35 mouse cellular contexts compared by ENCODE assay signal in the genomic region with DNA sequence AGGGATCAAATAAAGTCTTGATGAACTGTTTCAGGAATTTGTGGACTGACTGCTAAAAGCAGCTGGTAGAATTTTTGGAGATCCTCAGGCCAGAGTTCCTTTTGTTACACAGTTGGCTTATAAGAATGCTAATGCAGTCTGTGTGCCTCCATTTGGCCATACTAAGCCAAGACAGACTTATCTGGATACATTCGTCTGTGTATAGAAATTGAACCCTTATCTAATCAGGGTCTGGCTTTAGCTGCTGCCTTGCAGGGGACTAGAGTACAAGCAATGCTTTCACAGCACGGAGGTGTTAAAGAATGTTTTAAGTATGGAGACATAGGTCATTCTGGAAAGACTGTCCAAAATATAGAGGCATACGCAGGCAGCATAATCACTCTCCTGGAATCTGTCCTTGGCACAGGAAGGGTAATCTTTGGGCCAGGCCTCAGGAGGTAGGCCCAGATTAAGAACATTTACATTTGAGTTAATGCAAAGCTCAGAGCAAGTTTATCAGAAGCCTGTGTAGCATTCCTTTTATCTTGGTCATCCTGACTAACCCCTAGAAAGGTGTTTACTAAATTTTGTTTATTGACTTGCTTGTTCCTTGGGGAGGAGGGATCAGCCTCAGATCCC. TPM values are rescaled to one million over a fixed set of nuclear protein-coding genes. Genes with fewer than 3 reads are reported as not detected.
A peak's percentile ranks its signal among the peaks of the same experiment; 100 is the strongest.
DNase-seq lines count a peak whose midpoint lies in the region; ATAC-seq and TF ChIP-seq lines count a peak whose summit lies in the region.
"Had no signal": no experiment of that assay in that cellular context is flagged by ENCODE, and none has a peak within 500 bp of the region (broad histone marks: within the 10 kb centered on the region; RNA-seq: fewer than 3 reads in every experiment).

No protein-coding gene starts in this region.

- H3K36me3 ChIP-seq in heart, embryonic 12.5 days: peaks cover 8% of the 10 kb centered on the region; the same call in 1 of the 2 replicates
- no peaks in the 10 kb centered on the region for H3K36me3 ChIP-seq in heart, postnatal 0 days (replicated peaks; ENCODE audit: control insufficient read depth, insufficient read depth, low read length)
- peaks cover 0 to 4% of the 10 kb centered on the region in 2 experiments; a peak in 2 of 4 replicates for H3K36me3 ChIP-seq in MEL (ENCODE audit: control insufficient read depth in 1 of 2, insufficient read depth in 2 of 2, low read length in 2 of 2)
- H3K36me3 ChIP-seq in midbrain, embryonic 16.5 days (ENCODE audit: control insufficient read depth, insufficient read depth, low read length): no peaks in the 10 kb centered on the region
- H3K36me3 ChIP-seq: embryonic facial prominence, embryonic 15.5 days; forebrain, embryonic 12.5 days; limb, embryonic 15.5 days; liver, embryonic 13.5 days; neural tube, embryonic 15.5 days had no signal

- WGBS in heart, embryonic 12.5 days: 14% methylated on average over 3 of the region's 3 CpGs
- 15% methylated on average over 3 of the region's 3 CpGs for WGBS in heart, postnatal 0 days
- WGBS in midbrain, embryonic 16.5 days: 71% methylated on average over 3 of the region's 3 CpGs

- TF ChIP-seq EP300 in heart, postnatal 0 days (IDR thresholded peaks at IDR 0.05; ENCODE audit: low read depth): no peak
- peak in 1 of 2 experiments; percentile 31; a peak in 1 of 4 replicates for TF ChIP-seq EP300 in MEL (IDR thresholded peaks at IDR 0.05; ENCODE audit: low read depth in 1 of 2, low read length in 2 of 2)

- H3K27me3 ChIP-seq in heart, embryonic 12.5 days (replicated peaks): no peaks in the 10 kb centered on the region
- H3K27me3 ChIP-seq in heart, postnatal 0 days (ENCODE audit: control insufficient read depth, insufficient read depth, low read length): no peaks in the 10 kb centered on the region
- no peaks in the 10 kb centered on the region for H3K27me3 ChIP-seq in MEL (ENCODE audit: control insufficient read depth in 1 of 2, insufficient read depth in 2 of 2, low read length in 2 of 2)
- no peaks in the 10 kb centered on the region for H3K27me3 ChIP-seq in midbrain, embryonic 16.5 days (ENCODE audit: control insufficient read depth, insufficient read depth, low read depth, low read length)
- H3K27me3 ChIP-seq: embryonic facial prominence, embryonic 15.5 days; forebrain, embryonic 12.5 days; limb, embryonic 15.5 days; liver, embryonic 13.5 days; neural tube, embryonic 15.5 days; Patski had no signal

- H3K4me3 ChIP-seq in heart, embryonic 12.5 days: no peak overlapping the region
- H3K4me3 ChIP-seq in heart, postnatal 0 days (ENCODE audit: low read depth, low read length): no peak overlapping the region
- H3K4me3 ChIP-seq in MEL (ENCODE audit: control insufficient read depth in 1 of 2, insufficient read depth in 1 of 2, low read depth in 2 of 2, low read length in 2 of 2): no peak overlapping the region
- H3K4me3 ChIP-seq in midbrain, embryonic 16.5 days (ENCODE audit: low read depth, low read length): no peak overlapping the region
- H3K4me3 ChIP-seq: embryonic facial prominence, embryonic 15.5 days; forebrain, embryonic 12.5 days; limb, embryonic 15.5 days; liver, embryonic 13.5 days; neural tube, embryonic 15.5 days had no signal

- H3K79me2 ChIP-seq in MEL (ENCODE audit: control insufficient read depth, insufficient read depth, low read length, poor library complexity): no peaks in the 10 kb centered on the region

- intact Hi-C loops in heart, postnatal 10 days (cut with DNase I): no loop called here
- intact Hi-C loops in heart, postnatal 36 days (cut with DNase I): no loop called here

- no peak; the same call in 1 of the 2 replicates for TF ChIP-seq RAD21 in MEL (IDR thresholded peaks at IDR 0.05; ENCODE audit: low read depth, low read length)

- TF ChIP-seq POLR2A in MEL (IDR thresholded peaks at IDR 0.05; ENCODE audit: control insufficient read depth in 1 of 2, insufficient read depth in 1 of 2, low read depth in 1 of 2, low read length in 2 of 2, poor library complexity in 1 of 2): no peak

- H3K9ac ChIP-seq in heart, embryonic 12.5 days: no peak overlapping the region
- H3K9ac ChIP-seq in heart, postnatal 0 days (replicated peaks; ENCODE audit: low read depth, low read length): no peak overlapping the region
- H3K9ac ChIP-seq in MEL (ENCODE audit: control insufficient read depth, low read depth, low read length, poor library complexity, severe bottlenecking): no peak overlapping the region
- no peak overlapping the region for H3K9ac ChIP-seq in midbrain, embryonic 16.5 days (ENCODE audit: low read depth, low read length)
- H3K9ac ChIP-seq: embryonic facial prominence, embryonic 15.5 days; forebrain, embryonic 12.5 days; forebrain, postnatal 0 days; hindbrain, embryonic 14.5 days; limb, embryonic 15.5 days; liver, embryonic 13.5 days; neural tube, embryonic 15.5 days had no signal

- H3K27ac ChIP-seq in heart, embryonic 12.5 days (ENCODE audit: poor library complexity, severe bottlenecking): peak overlapping the region; percentile 64
- H3K27ac ChIP-seq in heart, postnatal 0 days (ENCODE audit: low read depth): peak overlapping the region; percentile 54; the same call in 1 of the 2 replicates
- no peak overlapping the region for H3K27ac ChIP-seq in MEL (ENCODE audit: control insufficient read depth, low read depth, low read length)
- H3K27ac ChIP-seq in midbrain, embryonic 16.5 days (ENCODE audit: low read length): no peak overlapping the region
- H3K27ac ChIP-seq: embryonic facial prominence, embryonic 15.5 days; forebrain, embryonic 12.5 days; hindbrain, embryonic 14.5 days; limb, embryonic 15.5 days; liver, embryonic 13.5 days; neural tube, embryonic 15.5 days had no signal

- no peak for ATAC-seq in heart, embryonic 12.5 days (ENCODE audit: insufficient number of reproducible peaks, low FRiP score)
- peak; percentile 39 for ATAC-seq in heart, postnatal 0 days (ENCODE audit: insufficient read depth, low read depth)
- ATAC-seq in midbrain, embryonic 16.5 days: no peak
- ATAC-seq: CD4-positive, CD25-positive, alpha-beta regulatory T cell, adult 4 months; forebrain, postnatal 0 days; inflammation-experienced regulatory T-cells, adult 6 months; Patski had no signal

- H3K9me3 ChIP-seq in heart, embryonic 12.5 days (replicated peaks): peaks cover 16% of the 10 kb centered on the region
- H3K9me3 ChIP-seq in heart, postnatal 0 days (replicated peaks; ENCODE audit: control insufficient read depth, low read length): peaks cover 14% of the 10 kb centered on the region; the same call in 1 of the 2 replicates
- no peaks in the 10 kb centered on the region for H3K9me3 ChIP-seq in MEL (replicated peaks; ENCODE audit: insufficient read depth, low read length)
- no peaks in the 10 kb centered on the region for H3K9me3 ChIP-seq in midbrain, embryonic 16.5 days (replicated peaks; ENCODE audit: control insufficient read depth, low read length, poor library complexity, severe bottlenecking)
- H3K9me3 ChIP-seq: forebrain, embryonic 12.5 days; limb, embryonic 15.5 days; liver, embryonic 13.5 days had no signal

- H3K4me2 ChIP-seq in heart, embryonic 12.5 days: no peak overlapping the region
- H3K4me2 ChIP-seq in heart, postnatal 0 days (ENCODE audit: low read depth, low read length): no peak overlapping the region
- no peak overlapping the region for H3K4me2 ChIP-seq in midbrain, embryonic 16.5 days (ENCODE audit: low read length)
- H3K4me2 ChIP-seq: embryonic facial prominence, embryonic 15.5 days; forebrain, embryonic 12.5 days; hindbrain, embryonic 14.5 days; limb, embryonic 15.5 days; liver, embryonic 13.5 days; neural tube, embryonic 15.5 days had no signal

- no peak for DNase-seq in heart, postnatal 10 days
- peak; percentile 10 for DNase-seq in heart, postnatal 0 days (ENCODE audit: low spot score)
- DNase-seq in heart, postnatal 36 days: no peak
- peak; percentile 57 for DNase-seq in MEL (ENCODE audit: low read depth, low spot score)
- peak; percentile 49 for DNase-seq in adipocyte (ENCODE audit: low spot score)
- DNase-seq: adrenal gland, adult 2 months; adrenal gland, postnatal 36 days; cerebellum, adult 18-20 months; cerebellum, postnatal 10 days; forebrain, postnatal 0 days; kidney, adult 11 months; kidney, postnatal 14 days; layer of hippocampus, adult 9-11 months; liver, embryonic 13.5 days; lung, adult 18-20 months; lung, postnatal 14 days; midbrain, embryonic 14.5 days; right cerebral cortex, postnatal 4 days; thymus, adult 2 months; thymus, postnatal 36 days had no signal

- H3K4me1 ChIP-seq in heart, embryonic 12.5 days (replicated peaks): 0 out of 2 replicates have a peak, but pooled peaks cover 7% of the 10 kb centered on the region
- no peaks in the 10 kb centered on the region; the same call in 1 of the 2 replicates for H3K4me1 ChIP-seq in heart, postnatal 0 days (ENCODE audit: control insufficient read depth, insufficient read depth)
- H3K4me1 ChIP-seq in MEL (ENCODE audit: control insufficient read depth in 1 of 2, insufficient read depth in 2 of 2, low read length in 2 of 2): peaks cover 0 to 2% of the 10 kb centered on the region in 2 experiments; a peak in 1 of 4 replicates
- no peaks in the 10 kb centered on the region for H3K4me1 ChIP-seq in midbrain, embryonic 16.5 days (ENCODE audit: control insufficient read depth, insufficient read depth, low read length)
- H3K4me1 ChIP-seq: embryonic facial prominence, embryonic 15.5 days; forebrain, embryonic 12.5 days; limb, embryonic 15.5 days; liver, embryonic 13.5 days; neural tube, embryonic 15.5 days had no signal

- TF ChIP-seq CTCF in heart, postnatal 0 days (IDR thresholded peaks at IDR 0.05; ENCODE audit: low read depth): no peak
- TF ChIP-seq CTCF in MEL (IDR thresholded peaks at IDR 0.05 in 2 of 3, conservative IDR thresholded peaks at IDR 0.05 in 1 of 3; ENCODE audit: control insufficient read depth in 1 of 3, insufficient read depth in 1 of 3, low read depth in 2 of 3, low read length in 3 of 3, poor library complexity in 1 of 3, severe bottlenecking in 1 of 3): peak in 1 of 3 experiments; percentile 14; a peak in 1 of 6 replicates

TF ChIP-seq in MEL, 35 proteins besides CTCF, POLR2A, EP300 and RAD21 (continues in another document):
- TF ChIP-seq SIN3A (IDR thresholded peaks at IDR 0.05; ENCODE audit: low read length) (no peak), TAL1 (IDR thresholded peaks at IDR 0.05; ENCODE audit: low read length) (no peak), NELFE (IDR thresholded peaks at IDR 0.05; ENCODE audit: low read depth, low read length) (no peak), CHD2 (IDR thresholded peaks at IDR 0.05; ENCODE audit: low read length) (no peak), ZMIZ1 (IDR thresholded peaks at IDR 0.05; ENCODE audit: low read depth, low read length) (no peak)

RNA-seq across cellular contexts. Expression of a gene that starts 27.2 kb away (rescaled TPM):
- polyA plus RNA-seq in heart, embryonic 12.5 days (2016; fragmentation: Nextera tagmentation; extraction: Ambion mirVana): 0.28 TPM in 1 of 2 replicates, not detected in the other
- total RNA-seq in heart, postnatal 10 days (2021): not detected
- total RNA-seq in heart, postnatal 0 days (2014; rRNA removed; ENCODE audit: low replicate concordance): not detected in 2 replicates
- not detected in 2 replicates for polyA plus RNA-seq in heart, postnatal 0 days (2015; fragmentation: Nextera tagmentation; extraction: Ambion mirVana)
- not detected for total RNA-seq in heart, postnatal 36 days (2021)
- total RNA-seq in MEL (2012; rRNA removed): not detected in 2 replicates
- not detected for polyA plus RNA-seq in MEL (2012; ENCODE audit: insufficient read depth in 1 of 2, insufficient read length in 2 of 2, low read depth in 1 of 2, low replicate concordance in 2 of 2, missing spikeins in 1 of 2)
- 0.32 TPM in 1 of 2 replicates, not detected in the other for polyA plus RNA-seq in midbrain, embryonic 16.5 days (2015; fragmentation: Nextera tagmentation; extraction: Ambion mirVana)
- total RNA-seq: common myeloid progenitor, adult 5-6 weeks; gastrocnemius, adult 8-10 months; hematopoietic stem cell, adult 5-6 weeks had no signal
- polyA plus RNA-seq: adrenal gland, adult 2 months; CD4-positive, CD25-positive, alpha-beta regulatory T cell, adult 4 months; forebrain, embryonic 12.5 days; inflammation-experienced regulatory T-cells, adult 6 months; kidney, embryonic 14.5 days; liver, embryonic 13.5 days; Patski; spleen, adult 2 months; thymus, adult 2 months had no signal

Comparison
In these comparisons a context has a peak if more than half of its experiments do, and no peak if none do; other contexts are left out.
1. DNase-seq: peak in heart, postnatal 0 days (single experiment), MEL (single experiment) and adipocyte (single experiment); none in heart, postnatal 10 days (0 of 2) and heart, postnatal 36 days (0 of 2).
2. H3K27ac ChIP-seq: peak in heart, embryonic 12.5 days (single experiment) and heart, postnatal 0 days (single experiment); none in MEL (single experiment) and midbrain, embryonic 16.5 days (single experiment).